In the genomic region with DNA sequence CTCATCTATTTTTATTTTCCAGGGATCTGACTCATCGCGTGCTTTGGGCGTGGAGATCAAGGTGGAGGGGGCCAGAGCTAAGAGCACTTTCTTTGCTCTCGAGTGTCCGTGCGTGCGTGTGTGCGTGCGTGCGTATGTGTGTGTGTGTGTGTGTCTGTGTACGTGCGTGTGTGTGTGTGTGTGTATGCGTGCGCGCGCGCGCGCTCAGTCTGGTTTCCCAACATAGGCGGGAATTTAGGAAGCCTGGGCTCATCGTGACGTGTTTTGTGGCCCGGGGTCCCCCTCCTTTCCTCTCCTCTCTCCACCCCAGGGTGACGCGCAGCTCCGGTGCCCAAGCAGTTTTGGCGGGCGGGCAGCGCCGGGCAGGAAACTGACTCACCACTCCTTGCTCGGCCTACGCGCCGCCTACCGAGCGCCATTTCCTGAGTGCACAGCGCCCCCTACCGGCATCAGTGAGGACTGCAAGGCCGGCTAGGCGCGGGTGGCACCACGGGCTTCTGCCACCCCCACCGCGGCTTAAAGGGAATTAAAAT, we compare ENCODE assay signal across 8 mouse cellular contexts. TPM values are rescaled to one million over a fixed set of nuclear protein-coding genes. Genes with fewer than 3 reads are reported as not detected.
DNase-seq lines count a peak whose midpoint lies in the region; ATAC-seq and TF ChIP-seq lines count a peak whose summit lies in the region.

No protein-coding gene starts in this region.

- peak overlapping the region; percentile 84 for H3K4me2 ChIP-seq in intestine, postnatal 0 days (replicated peaks; ENCODE audit: low read depth)

- intact Hi-C loops in left cerebral cortex, postnatal 36 days (cut with DNase I), result loop anchor here (1.0 to 5.0 kb wide), 5 partner anchors 16 to 152 kb away; no protein-coding TSS in a partner anchor

- no peaks in the 10 kb centered on the region for H3K27me3 ChIP-seq in intestine, postnatal 0 days (replicated peaks; ENCODE audit: control insufficient read depth, insufficient read depth, low read length)
- H3K27me3 ChIP-seq in midbrain, embryonic 10.5 days (ENCODE audit: low read depth, poor library complexity, severe bottlenecking), result peaks cover 64% of the 10 kb centered on the region

- H3K4me1 ChIP-seq in intestine, postnatal 0 days (replicated peaks; ENCODE audit: control insufficient read depth, insufficient read depth, low read length), result no peaks in the 10 kb centered on the region
- peaks cover 33% of the 10 kb centered on the region for H3K4me1 ChIP-seq in midbrain, embryonic 10.5 days

- under 1% methylated on average over 43 of the region's 44 CpGs for WGBS in intestine, postnatal 0 days
- WGBS in midbrain, embryonic 10.5 days, result under 1% methylated on average over 44 of the region's 44 CpGs

- H3K9me3 ChIP-seq in intestine, postnatal 0 days (ENCODE audit: control insufficient read depth), result no peaks in the 10 kb centered on the region
- H3K9me3 ChIP-seq in midbrain, embryonic 10.5 days (replicated peaks), result 0 out of 2 replicates have a peak, but pooled peaks cover 2% of the 10 kb centered on the region

- H3K9ac ChIP-seq in intestine, postnatal 0 days (ENCODE audit: low read depth, low read length), result peak overlapping the region; percentile 70

- DNase-seq in adrenal gland, postnatal 10 days, result peak; percentile 98
- DNase-seq in embryo, embryonic 9.5 days (ENCODE audit: extremely low spot score), result peak; percentile 92
- DNase-seq in gastrocnemius, postnatal 4 days (ENCODE audit: low spot score in 2 of 2), result peak; percentile 93 to 94
- peak; percentile 97 to 98 for DNase-seq in left cerebral cortex, postnatal 36 days (ENCODE audit: low spot score in 2 of 2)
- DNase-seq in midbrain, embryonic 10.5 days (ENCODE audit: low spot score), result peak; percentile 89
- DNase-seq in right cerebral cortex, postnatal 36 days (ENCODE audit: low spot score in 2 of 2), result peak; percentile 96 to 97
- peak; percentile 95 for DNase-seq in urinary bladder, postnatal 4 days (ENCODE audit: low spot score in 2 of 2)

- peaks cover 20% of the 10 kb centered on the region; the same call in 1 of the 2 replicates for H3K36me3 ChIP-seq in intestine, postnatal 0 days (ENCODE audit: control insufficient read depth, insufficient read depth)
- peaks cover 11% of the 10 kb centered on the region for H3K36me3 ChIP-seq in midbrain, embryonic 10.5 days

- H3K4me3 ChIP-seq in intestine, postnatal 0 days (ENCODE audit: low read depth, low read length), result peak overlapping the region; percentile 65
- H3K4me3 ChIP-seq in midbrain, embryonic 10.5 days, result peak overlapping the region; percentile 65

- TF ChIP-seq CTCF in intestine, postnatal 0 days (IDR thresholded peaks at IDR 0.05; ENCODE audit: low read depth), result peak; percentile 100

- peak; percentile 75 for ATAC-seq in intestine, postnatal 0 days

- peak overlapping the region; percentile 89 for H3K27ac ChIP-seq in intestine, postnatal 0 days (ENCODE audit: low read depth, low read length)
- H3K27ac ChIP-seq in midbrain, embryonic 10.5 days (replicated peaks), result peak overlapping the region; percentile 77

RNA-seq across cellular contexts. Expression of a gene that starts 4.5 kb away (rescaled TPM):
- 100 to 1,000 TPM in 1 of 2 experiments, 10 to 100 TPM in 1; 46.6 to 201 TPM for total RNA-seq in adrenal gland, postnatal 10 days (2021)
- 100 to 1,000 TPM; 138 to 142 TPM for total RNA-seq in gastrocnemius, postnatal 4 days (2021)
- 74.9 and 88.3 TPM in 2 replicates for polyA plus RNA-seq in intestine, postnatal 0 days (2015; fragmentation: Nextera tagmentation; extraction: Ambion mirVana)
- 10 to 100 TPM; 27.0 to 40.0 TPM for total RNA-seq in left cerebral cortex, postnatal 36 days (2021)
- 19.1 and 24.8 TPM in 2 replicates for polyA plus RNA-seq in midbrain, embryonic 10.5 days (2016; fragmentation: Nextera tagmentation; extraction: Ambion mirVana)

RNA-seq across cellular contexts. Expression of a gene that starts 18.7 kb away (rescaled TPM):
- 1 to 10 TPM in 1 of 2 experiments, under 1 TPM in 1; 0.66 to 1.4 TPM for total RNA-seq in adrenal gland, postnatal 10 days (2021)
- 1 to 10 TPM; 1.8 to 2.3 TPM for total RNA-seq in gastrocnemius, postnatal 4 days (2021)
- polyA plus RNA-seq in intestine, postnatal 0 days (2015; fragmentation: Nextera tagmentation; extraction: Ambion mirVana), result 0.20 TPM in 2 replicates
- under 1 TPM in 1 of 2 experiments, not detected in 1; 0.52 TPM for total RNA-seq in left cerebral cortex, postnatal 36 days (2021)
- 0.06 and 0.47 TPM in 2 replicates for polyA plus RNA-seq in midbrain, embryonic 10.5 days (2016; fragmentation: Nextera tagmentation; extraction: Ambion mirVana)

Comparison
In these comparisons a context has a peak if more than half of its experiments do, and no peak if none do; other contexts are left out.
1. Peak in every context shown above with its lines: DNase-seq, ATAC-seq, H3K4me3 ChIP-seq and H3K27ac ChIP-seq.